Mouse (Mus musculus) limb, embryonic 15.5 days (tissue): Measurements from ENCODE around the gene Mtor. TPM values are rescaled to one million over a fixed set of nuclear protein-coding genes. Genes with fewer than 3 reads are reported as not detected.

Experiments
- ATAC-seq: fragments of 200-750 bp; cut with Nextera tagmentation; 2 replicates; pipeline ENCODE4 v1.8.0; 2017; ENCODE audit warnings: low read depth, moderate TSS enrichment; ENCODE audit not compliant: insufficient number of reproducible peaks, low FRiP score, low TSS enrichment
- H3K27ac ChIP-seq: fragments of 300-500 bp; sonication (generic); 2 replicates; pipeline ENCODE4 v1.5.1; 2015; ENCODE audit warnings: moderate library complexity, mild to moderate bottlenecking, inconsistent platforms
- H3K27me3 ChIP-seq: fragments of 300-500 bp; sonication (generic); 2 replicates; pipeline ENCODE4 v1.6.1; 2015; ENCODE audit warnings: inconsistent platforms
- H3K36me3 ChIP-seq: fragments of 300-500 bp; sonication (generic); 2 replicates; pipeline ENCODE4 v1.6.1; 2015; ENCODE audit warnings: inconsistent platforms
- H3K4me1 ChIP-seq: fragments of 300-500 bp; sonication (generic); 2 replicates; pipeline ENCODE4 v1.6.1; 2015; ENCODE audit warnings: inconsistent platforms
- H3K4me2 ChIP-seq: fragments of 300-500 bp; sonication (generic); 2 replicates; pipeline ENCODE4 v1.6.1; 2015; ENCODE audit warnings: mild to moderate bottlenecking, inconsistent platforms
- H3K4me3 ChIP-seq: fragments of 300-500 bp; sonication (generic); 2 replicates; pipeline ENCODE4 v1.5.1; 2015; ENCODE audit warnings: mild to moderate bottlenecking, inconsistent platforms
- H3K9ac ChIP-seq: fragments of 300-500 bp; sonication (generic); 2 replicates; pipeline ENCODE4 v1.6.1; 2015; ENCODE audit warnings: inconsistent platforms
- H3K9me3 ChIP-seq: fragments of 300-500 bp; sonication (generic); 2 replicates; pipeline ENCODE4 v1.6.1; 2016; ENCODE audit warnings: inconsistent platforms
- WGBS: fragments of 180-500 bp; shearing (Covaris S2); methylation state at CpG from one replicate; pipeline ENCODE4 v1.1.7; 2015; 5-methylcytosine and 5-hydroxymethylcytosine counted together
- polyA plus RNA-seq: library from polyadenylated mRNA; unstranded; fragments of >200 nt; fragmentation: Nextera tagmentation; extraction: Ambion mirVana; gene quantifications from 2 replicates; pipeline ENCODE4 v1.2.1, GENCODE M21; 2015

Gene Mtor
- polyA plus RNA-seq, 1 experiment from 2014 or later: 13.6 TPM

- Histone ChIP-seq H3K9ac (peak within 1 kb of the TSS; percentile 88), H3K4me3 (peak within 1 kb of the TSS; percentile 83), H3K4me2 (peak within 1 kb of the TSS; percentile 67), H3K4me1 (peaks cover 5% of the 10 kb centered on the region), H3K9me3 (no peaks in the 10 kb centered on the region), H3K27me3 (no peaks in the 10 kb centered on the region), H3K36me3 (peaks cover 61% of the 10 kb centered on the region), H3K27ac (peak within 1 kb of the TSS; percentile 93)
- ATAC-seq: peak; percentile 86
- 1% methylated on average over 63 of the region's 63 CpGs for WGBS
Measured at GRCm38 (mm10) chr4:148558297-148559000, 110.0 kb downstream of the Mtor start, which contains the start of gene Exosc10. Gene Exosc10, plus strand, starts transcription at chr4:148558429.

GRCm38 (mm10) chr4:148562676-148563075 lies 114.3 kb downstream of the Mtor start:
- no peak overlapping the region for H3K9ac ChIP-seq
- no peak overlapping the region for H3K4me3 ChIP-seq
- H3K27ac ChIP-seq: no peak overlapping the region
- no peaks in the 10 kb centered on the region for H3K27me3 ChIP-seq
- no peaks in the 10 kb centered on the region for H3K9me3 ChIP-seq
- H3K4me1 ChIP-seq: peaks cover 5% of the 10 kb centered on the region
- no peak for ATAC-seq
- H3K4me2 ChIP-seq: no peak overlapping the region
- WGBS: 94% methylated on average over 17 of the region's 17 CpGs
- H3K36me3 ChIP-seq: peaks cover 76% of the 10 kb centered on the region

GRCm38 (mm10) chr4:148563595-148563994 lies 115.2 kb downstream of the Mtor start:
- no peaks in the 10 kb centered on the region for H3K27me3 ChIP-seq
- H3K4me1 ChIP-seq: peaks cover 5% of the 10 kb centered on the region
- peaks cover 85% of the 10 kb centered on the region for H3K36me3 ChIP-seq
- H3K9ac ChIP-seq: no peak overlapping the region
- H3K4me3 ChIP-seq: no peak overlapping the region
- no peak overlapping the region for H3K27ac ChIP-seq
- no peaks in the 10 kb centered on the region for H3K9me3 ChIP-seq
- 94% methylated on average over 12 of the region's 12 CpGs for WGBS
- no peak for ATAC-seq
- H3K4me2 ChIP-seq: no peak overlapping the region

GRCm38 (mm10) chr4:148570138-148570537 lies 121.7 kb downstream of the Mtor start:
- Histone ChIP-seq H3K27me3 (no peaks in the 10 kb centered on the region), H3K36me3 (peaks cover 97% of the 10 kb centered on the region), H3K4me2 (no peak overlapping the region), H3K4me1 (no peaks in the 10 kb centered on the region), H3K27ac (no peak overlapping the region), H3K9me3 (no peaks in the 10 kb centered on the region), H3K4me3 (no peak overlapping the region), H3K9ac (no peak overlapping the region)
- WGBS: 82% methylated on average over 10 of the region's 10 CpGs
- no peak for ATAC-seq

- H3K9me3 ChIP-seq: no peaks in the 10 kb centered on the region
- ATAC-seq: no peak
- no peak overlapping the region for H3K27ac ChIP-seq
- H3K4me2 ChIP-seq: no peak overlapping the region
- no peak overlapping the region for H3K4me3 ChIP-seq
- no peaks in the 10 kb centered on the region for H3K27me3 ChIP-seq
- no peak overlapping the region for H3K9ac ChIP-seq
- no peaks in the 10 kb centered on the region for H3K4me1 ChIP-seq
- 92% methylated on average over 9 of the region's 9 CpGs for WGBS
- H3K36me3 ChIP-seq: peaks cover 97% of the 10 kb centered on the region
Measured at GRCm38 (mm10) chr4:148570693-148571295, 122.4 kb downstream of the Mtor start.

- H3K27me3 ChIP-seq: no peaks in the 10 kb centered on the region
- 85% methylated on average over 7 of the region's 7 CpGs for WGBS
- H3K9ac ChIP-seq: no peak overlapping the region
- H3K4me3 ChIP-seq: no peak overlapping the region
- H3K36me3 ChIP-seq: peaks cover 96% of the 10 kb centered on the region
- ATAC-seq: no peak
- H3K4me1 ChIP-seq: no peaks in the 10 kb centered on the region
- no peak overlapping the region for H3K27ac ChIP-seq
- H3K4me2 ChIP-seq: no peak overlapping the region
- no peaks in the 10 kb centered on the region for H3K9me3 ChIP-seq
Measured at GRCm38 (mm10) chr4:148573222-148573621, 124.8 kb downstream of the Mtor start.

GRCm38 (mm10) chr4:148580765-148581164 lies 132.4 kb downstream of the Mtor start:
- 86% methylated on average over 9 of the region's 9 CpGs for WGBS
- Histone ChIP-seq H3K27ac (no peak overlapping the region), H3K4me3 (no peak overlapping the region), H3K27me3 (no peaks in the 10 kb centered on the region), H3K9me3 (no peaks in the 10 kb centered on the region), H3K9ac (no peak overlapping the region), H3K4me1 (no peaks in the 10 kb centered on the region), H3K4me2 (no peak overlapping the region), H3K36me3 (peaks cover 74% of the 10 kb centered on the region)
- ATAC-seq: no peak

GRCm38 (mm10) chr4:148581422-148581821 lies 133.0 kb downstream of the Mtor start:
- peaks cover 67% of the 10 kb centered on the region for H3K36me3 ChIP-seq
- no peaks in the 10 kb centered on the region for H3K4me1 ChIP-seq
- H3K27me3 ChIP-seq: no peaks in the 10 kb centered on the region
- H3K9me3 ChIP-seq: no peaks in the 10 kb centered on the region
- WGBS: 87% methylated on average over 5 of the region's 5 CpGs
- no peak overlapping the region for H3K9ac ChIP-seq
- no peak overlapping the region for H3K27ac ChIP-seq
- H3K4me2 ChIP-seq: no peak overlapping the region
- 0 out of 2 replicates have a peak, but pooled peaks have one; percentile 53 for ATAC-seq
- H3K4me3 ChIP-seq: no peak overlapping the region

GRCm38 (mm10) chr4:148583257-148583656 lies 134.8 kb downstream of the Mtor start:
- no peak overlapping the region for H3K9ac ChIP-seq
- no peak overlapping the region for H3K4me3 ChIP-seq
- H3K4me1 ChIP-seq: no peaks in the 10 kb centered on the region
- no peaks in the 10 kb centered on the region for H3K27me3 ChIP-seq
- H3K9me3 ChIP-seq: no peaks in the 10 kb centered on the region
- H3K4me2 ChIP-seq: no peak overlapping the region
- ATAC-seq: no peak
- 69% methylated on average over 4 of the region's 4 CpGs for WGBS
- H3K27ac ChIP-seq: no peak overlapping the region
- H3K36me3 ChIP-seq: peaks cover 50% of the 10 kb centered on the region

GRCm38 (mm10) chr4:148586648-148587047 lies 138.2 kb downstream of the Mtor start:
- H3K4me2 ChIP-seq: no peak overlapping the region
- ATAC-seq: no peak
- 70% methylated on average over 9 of the region's 9 CpGs for WGBS
- no peaks in the 10 kb centered on the region for H3K27me3 ChIP-seq
- H3K4me1 ChIP-seq: peaks cover 3% of the 10 kb centered on the region
- H3K4me3 ChIP-seq: no peak overlapping the region
- H3K36me3 ChIP-seq: peaks cover 16% of the 10 kb centered on the region
- H3K9me3 ChIP-seq: no peaks in the 10 kb centered on the region
- no peak overlapping the region for H3K9ac ChIP-seq
- H3K27ac ChIP-seq: no peak overlapping the region

GRCm38 (mm10) chr4:148588793-148589192 lies 140.4 kb downstream of the Mtor start:
- no peak for ATAC-seq
- no peak overlapping the region for H3K4me3 ChIP-seq
- no peaks in the 10 kb centered on the region for H3K27me3 ChIP-seq
- H3K36me3 ChIP-seq: peaks cover 13% of the 10 kb centered on the region
- H3K9me3 ChIP-seq: no peaks in the 10 kb centered on the region
- H3K4me2 ChIP-seq: no peak overlapping the region
- H3K27ac ChIP-seq: no peak overlapping the region
- H3K9ac ChIP-seq: no peak overlapping the region
- 83% methylated on average over 9 of the region's 9 CpGs for WGBS
- peaks cover 21% of the 10 kb centered on the region for H3K4me1 ChIP-seq

- Histone ChIP-seq H3K27ac (no peak overlapping the region), H3K9me3 (no peaks in the 10 kb centered on the region), H3K27me3 (no peaks in the 10 kb centered on the region), H3K36me3 (peaks cover 21% of the 10 kb centered on the region), H3K9ac (no peak overlapping the region), H3K4me3 (no peak overlapping the region), H3K4me2 (no peak overlapping the region), H3K4me1 (peaks cover 23% of the 10 kb centered on the region)
- ATAC-seq: no peak
- 62% methylated on average over 7 of the region's 8 CpGs for WGBS
Measured at GRCm38 (mm10) chr4:148589565-148589964, 141.2 kb downstream of the Mtor start.
